Mouse (Mus musculus) CH12.LX (cell line): ENCODE results near the gene Gm20388.

ENCODE experiments used
- CHD2 ChIP-seq: IDR thresholded peaks from 2 replicates; pipeline ENCODE4 v1.6.1; 2011; ENCODE audit warnings: low read length, improper control_type of control experiment
- CTCF ChIP-seq, 2 experiments: IDR thresholded peaks in 1 of 2; conservative IDR thresholded peaks in 1 of 2; 2 replicates each; pipeline ENCODE4 v1.5.1; 2011 to 2012; ENCODE audit warnings: low read depth in 2 of 2, low read length in 2 of 2, improper control_type of control experiment in 1 of 2, inconsistent platforms in 1 of 2, mild to moderate bottlenecking in 1 of 2, moderate library complexity in 1 of 2
- ETS1 ChIP-seq: conservative IDR thresholded peaks from 2 replicates; pipeline ENCODE4 v1.6.1; 2012; ENCODE audit warnings: low read depth, mild to moderate bottlenecking, inconsistent platforms, low read length, improper control_type of control experiment, moderate library complexity
- POLR2AphosphoS2 ChIP-seq: IDR thresholded peaks from 2 replicates; pipeline ENCODE4 v1.6.1; 2011; ENCODE audit warnings: low read depth, low read length, improper control_type of control experiment
- UBTF ChIP-seq: IDR thresholded peaks from 2 replicates; pipeline ENCODE4 v1.6.1; 2012; ENCODE audit warnings: low read depth, mild to moderate bottlenecking, inconsistent platforms, low read length, improper control_type of control experiment, moderate library complexity

DNA sequence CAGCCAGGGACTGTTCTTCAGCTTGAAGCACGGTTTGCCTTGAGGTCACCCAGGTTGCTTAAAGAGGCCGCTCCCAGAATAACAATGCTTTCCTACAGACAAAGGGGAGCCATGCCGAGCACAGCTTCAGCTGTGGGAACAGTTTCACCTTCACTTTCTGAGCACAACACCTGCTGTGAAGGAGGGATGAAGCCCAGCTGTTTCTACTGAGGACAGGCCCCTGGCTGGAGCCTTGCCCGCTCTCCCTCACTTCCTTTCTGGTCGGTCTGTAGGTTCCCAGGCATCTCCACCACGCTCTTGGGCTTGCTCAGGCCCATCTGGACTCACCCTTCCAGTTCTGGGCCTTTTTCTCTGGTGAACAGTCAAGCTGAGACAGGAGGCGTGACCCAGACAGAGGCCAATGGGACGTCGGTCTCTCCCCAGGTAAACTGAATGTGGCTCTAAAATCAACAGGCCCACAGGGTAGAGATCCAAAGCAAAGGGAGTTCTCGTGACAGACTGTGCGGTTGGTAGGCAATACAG lies 4177.5 kb downstream of the Gm20388 start:
- TF ChIP-seq CHD2 (no peak), UBTF (0 out of 2 replicates have a peak, but pooled peaks have one; percentile 33), POLR2AphosphoS2 (no peak), CTCF (conservative IDR thresholded peaks at IDR 0.05 in 1 of 2, IDR thresholded peaks at IDR 0.05 in 1 of 2; ENCODE audit: low read depth in 2 of 2, low read length in 2 of 2) (no peak), ETS1 (peak; percentile 63)
